Mouse (Mus musculus) CH12.LX (cell line): Measurements from ENCODE around the gene Dnttip2.
A peak's percentile ranks its signal among the peaks of the same experiment; 100 is the strongest.

Experiments used
- BHLHE40 ChIP-seq: IDR thresholded peaks from 2 replicates; pipeline ENCODE4 v1.6.1; 2011; ENCODE audit warnings: mild to moderate bottlenecking, low read depth, low read length, improper control_type of control experiment
- CHD1 ChIP-seq: IDR thresholded peaks from 2 replicates; pipeline ENCODE4 v1.6.1; 2012; ENCODE audit warnings: low read depth, low read length, improper control_type of control experiment, inconsistent platforms
- CTCF ChIP-seq, 2 experiments: IDR thresholded peaks in 1 of 2; conservative IDR thresholded peaks in 1 of 2; 2 replicates each; pipeline ENCODE4 v1.5.1; 2011 to 2012; ENCODE audit warnings: low read depth in 2 of 2, low read length in 2 of 2, improper control_type of control experiment in 1 of 2, inconsistent platforms in 1 of 2, mild to moderate bottlenecking in 1 of 2, moderate library complexity in 1 of 2
- ELF1 ChIP-seq: IDR thresholded peaks from 2 replicates; pipeline ENCODE4 v1.6.1; 2014; ENCODE audit warnings: low read depth, mild to moderate bottlenecking, inconsistent platforms, low read length, improper control_type of control experiment
- EP300 ChIP-seq: IDR thresholded peaks from 2 replicates; pipeline ENCODE4 v1.6.1; 2011; ENCODE audit warnings: low read length, improper control_type of control experiment
- KAT2A ChIP-seq: IDR thresholded peaks from 2 replicates; pipeline ENCODE4 v1.6.1; 2012; ENCODE audit warnings: low read length, improper control_type of control experiment, inconsistent platforms; ENCODE audit not compliant: insufficient replicate concordance
- MEF2A ChIP-seq: IDR thresholded peaks from 2 replicates; pipeline ENCODE4 v1.6.1; 2014; ENCODE audit warnings: low read depth, mild to moderate bottlenecking, inconsistent platforms, low read length, improper control_type of control experiment, borderline replicate concordance
- NELFE ChIP-seq: IDR thresholded peaks from 2 replicates; pipeline ENCODE4 v1.6.1; 2011; ENCODE audit warnings: low read depth, low read length, improper control_type of control experiment
- POLR2A ChIP-seq: IDR thresholded peaks from 2 replicates; pipeline ENCODE4 v1.6.1; 2011; ENCODE audit warnings: low read depth, mild to moderate bottlenecking, improper control_type of control experiment, low read length
- USF1 ChIP-seq: IDR thresholded peaks from 2 replicates; pipeline ENCODE4 v1.6.1; 2014; ENCODE audit warnings: low read depth, mild to moderate bottlenecking, inconsistent platforms, low read length, improper control_type of control experiment
- USF2 ChIP-seq: conservative IDR thresholded peaks from 2 replicates; pipeline ENCODE4 v1.6.1; 2011; ENCODE audit warnings: low read depth, low read length, improper control_type of control experiment
- ZMIZ1 ChIP-seq: IDR thresholded peaks from 2 replicates; pipeline ENCODE4 v1.6.1; 2012; ENCODE audit warnings: low read depth, mild to moderate bottlenecking, inconsistent platforms, low read length, improper control_type of control experiment

- TF ChIP-seq ELF1 = no peak
- peak; percentile 84; the same call in 1 of the 2 replicates for TF ChIP-seq POLR2A
- TF ChIP-seq MEF2A = no peak
- TF ChIP-seq CTCF (conservative IDR thresholded peaks at IDR 0.05 in 1 of 2, IDR thresholded peaks at IDR 0.05 in 1 of 2; ENCODE audit: low read depth in 2 of 2, low read length in 2 of 2) = no peak
- TF ChIP-seq EP300 = no peak
- TF ChIP-seq USF2 = no peak
- TF ChIP-seq USF1 = no peak
- no peak for TF ChIP-seq CHD1
- TF ChIP-seq BHLHE40 = peak; percentile 35; the same call in 1 of the 2 replicates
- no peak for TF ChIP-seq ZMIZ1
- TF ChIP-seq NELFE = no peak; the same call in 1 of the 2 replicates
- no peak for TF ChIP-seq KAT2A
Measured at GRCm38 (mm10) chr3:122273407-122274240, 564 bp upstream of the Dnttip2 start.
